Mouse (Mus musculus): ENCODE results near the gene Arl6ip5.

GRCm38 (mm10) chr6:97245200-97245599 lies 34.7 kb downstream of the Arl6ip5 start:
- TF ChIP-seq CTCF (IDR thresholded peaks at IDR 0.05) = no peak
- TF ChIP-seq POLR2A (IDR thresholded peaks at IDR 0.05; ENCODE audit: insufficient read depth, low read depth, low read length) = no peak
- no peak for TF ChIP-seq EP300 (IDR thresholded peaks at IDR 0.05; ENCODE audit: insufficient read depth, low read depth, low read length)

All from heart, adult 2 months (tissue).